Mouse (Mus musculus): Measurements from ENCODE around the gene Slc17a9. TPM values are rescaled to one million over a fixed set of nuclear protein-coding genes. Genes with fewer than 3 reads are reported as not detected.

Slc17a9 gene
- total RNA-seq (2014; fragmentation: Nextera tagmentation) (19.4 and 21.5 TPM in 2 replicates), total RNA-seq (2017) (6.5 and 9.0 TPM in 2 replicates)

GRCm38 (mm10) chr2:180724585-180725413 lies at the start of gene Slc17a9:
Slc17a9 (plus strand) TSS chr2:180725263.
- ATAC-seq (replicated peaks; ENCODE audit: poor library complexity, severe bottlenecking), result peak; percentile 86

DNA sequence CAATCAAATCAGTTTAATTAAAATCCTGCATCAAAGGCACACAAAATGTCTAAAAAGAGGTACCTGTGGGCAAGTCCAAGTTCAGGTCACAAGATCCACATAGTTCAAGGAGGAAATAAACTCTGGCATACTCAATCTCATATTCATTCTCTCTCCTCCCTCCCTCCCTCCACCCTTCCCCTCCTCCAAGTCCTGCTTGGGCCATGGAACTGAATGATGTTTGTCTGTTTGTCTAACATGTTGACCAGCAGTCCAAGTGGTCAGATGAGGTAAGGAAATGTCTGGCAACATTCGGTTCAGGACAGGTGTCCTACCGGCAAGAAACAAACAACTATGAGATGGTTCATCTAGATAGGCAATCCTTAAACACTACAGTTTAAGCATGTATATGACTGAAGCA lies 48.4 kb upstream of the Slc17a9 start:
- ATAC-seq (replicated peaks; ENCODE audit: poor library complexity, severe bottlenecking), result no peak

DNA sequence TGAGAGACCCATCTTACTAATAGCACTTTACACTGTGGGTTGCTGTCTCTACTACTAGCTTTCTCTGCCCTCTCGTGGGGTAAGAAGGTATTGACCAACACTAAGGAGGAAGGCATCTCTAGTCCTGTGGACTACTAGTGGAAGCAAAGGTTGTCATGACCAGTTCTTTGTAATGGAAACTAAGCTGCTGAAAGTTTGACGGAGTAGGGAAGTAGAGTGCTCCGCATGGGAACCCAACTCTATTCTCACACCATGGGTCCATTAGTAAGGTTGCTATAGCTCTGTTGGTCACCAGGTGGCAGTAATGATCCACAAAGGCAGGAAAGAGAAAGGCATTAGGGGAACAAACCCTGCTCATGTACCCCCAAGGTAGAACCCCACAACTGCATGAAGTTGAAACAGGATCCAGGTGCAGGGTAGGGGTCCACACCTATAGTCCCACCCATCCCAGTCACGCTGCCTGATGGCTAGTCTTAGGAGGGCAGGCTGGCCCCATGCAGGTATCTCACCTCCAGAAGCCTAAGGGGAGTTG lies 46.4 kb upstream of the Slc17a9 start:
- ATAC-seq (replicated peaks; ENCODE audit: poor library complexity, severe bottlenecking), result peak; percentile 95

GRCm38 (mm10) chr2:180681225-180681624 lies 43.8 kb upstream of the Slc17a9 start:
- no peak for ATAC-seq (replicated peaks; ENCODE audit: poor library complexity, severe bottlenecking)

GRCm38 (mm10) chr2:180683524-180683923 lies 41.5 kb upstream of the Slc17a9 start:
- no peak for ATAC-seq (replicated peaks; ENCODE audit: poor library complexity, severe bottlenecking)

- no peak for ATAC-seq (replicated peaks; ENCODE audit: poor library complexity, severe bottlenecking)
Measured at GRCm38 (mm10) chr2:180684031-180684430, 41.0 kb upstream of the Slc17a9 start.

- ATAC-seq (replicated peaks; ENCODE audit: poor library complexity, severe bottlenecking), result peak; percentile 33; the same call in 1 of the 2 replicates
Measured at GRCm38 (mm10) chr2:180689841-180690240, 35.2 kb upstream of the Slc17a9 start.

DNA sequence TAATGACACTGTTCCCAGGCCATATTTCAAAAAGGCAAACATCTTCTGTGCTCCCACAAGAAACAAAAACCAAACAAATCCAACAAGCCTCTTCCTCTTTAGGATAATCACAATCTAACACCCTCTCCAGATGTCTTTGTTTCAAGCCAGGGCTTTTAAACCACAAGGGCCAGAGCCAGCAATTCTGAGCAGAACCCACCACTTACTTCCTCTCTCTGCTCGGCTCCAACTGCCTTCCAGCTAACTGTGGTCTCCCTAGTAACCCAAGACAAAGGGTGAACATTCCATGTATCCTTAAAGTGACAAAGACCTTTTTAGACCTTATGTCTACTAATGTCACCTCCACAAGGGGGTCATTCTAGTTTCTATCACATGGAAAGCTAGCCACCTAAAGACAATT lies 32.4 kb upstream of the Slc17a9 start:
- ATAC-seq (replicated peaks; ENCODE audit: poor library complexity, severe bottlenecking), result peak; percentile 82

DNA sequence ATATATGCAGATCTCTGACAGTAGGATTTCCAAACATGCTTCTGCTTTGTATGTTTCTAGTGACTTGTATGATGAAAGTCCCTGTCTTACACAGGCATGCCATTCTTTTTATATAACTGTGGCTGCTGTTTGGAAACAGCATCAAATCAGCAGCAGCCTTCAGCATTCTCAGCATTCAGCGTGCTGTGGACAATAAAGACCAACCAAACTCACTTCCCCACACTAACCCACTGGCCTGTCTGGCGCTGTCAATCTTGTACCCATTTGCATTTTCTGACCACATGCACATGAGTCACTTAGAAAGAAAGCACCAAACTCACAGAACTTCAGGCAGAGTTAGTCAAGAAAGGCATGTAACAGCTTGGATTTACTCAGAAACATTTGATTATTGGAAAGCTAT lies 29.9 kb upstream of the Slc17a9 start:
- ATAC-seq (replicated peaks; ENCODE audit: poor library complexity, severe bottlenecking), result peak; percentile 78

DNA sequence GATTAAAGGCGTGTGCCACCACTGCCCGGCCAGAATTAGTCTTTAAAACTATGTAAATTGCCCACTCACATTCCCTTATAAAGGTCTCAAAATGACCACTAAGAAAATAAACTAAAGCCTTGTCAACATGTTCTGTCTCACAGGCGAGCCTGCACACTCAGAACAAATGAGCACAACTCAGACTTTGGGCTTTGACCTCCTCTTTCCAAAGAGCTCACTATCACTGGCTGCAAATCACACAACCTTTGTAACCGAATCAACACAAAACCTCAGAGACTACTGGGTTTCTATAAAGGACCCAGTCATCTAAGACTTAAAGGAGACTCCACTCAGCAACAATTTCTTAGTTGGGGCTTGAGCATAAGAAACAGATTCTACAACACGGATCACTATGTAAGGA lies 24.6 kb upstream of the Slc17a9 start:
- ATAC-seq (replicated peaks; ENCODE audit: poor library complexity, severe bottlenecking), result no peak

GRCm38 (mm10) chr2:180701053-180701766 lies 23.9 kb upstream of the Slc17a9 start:
- ATAC-seq (replicated peaks; ENCODE audit: poor library complexity, severe bottlenecking), result peak; percentile 24

- ATAC-seq (replicated peaks; ENCODE audit: poor library complexity, severe bottlenecking), result peak; percentile 63
Measured at GRCm38 (mm10) chr2:180701767-180702621, 23.1 kb upstream of the Slc17a9 start.

GRCm38 (mm10) chr2:180702701-180703149 lies 22.3 kb upstream of the Slc17a9 start:
- peak; percentile 36 for ATAC-seq (replicated peaks; ENCODE audit: poor library complexity, severe bottlenecking)

DNA sequence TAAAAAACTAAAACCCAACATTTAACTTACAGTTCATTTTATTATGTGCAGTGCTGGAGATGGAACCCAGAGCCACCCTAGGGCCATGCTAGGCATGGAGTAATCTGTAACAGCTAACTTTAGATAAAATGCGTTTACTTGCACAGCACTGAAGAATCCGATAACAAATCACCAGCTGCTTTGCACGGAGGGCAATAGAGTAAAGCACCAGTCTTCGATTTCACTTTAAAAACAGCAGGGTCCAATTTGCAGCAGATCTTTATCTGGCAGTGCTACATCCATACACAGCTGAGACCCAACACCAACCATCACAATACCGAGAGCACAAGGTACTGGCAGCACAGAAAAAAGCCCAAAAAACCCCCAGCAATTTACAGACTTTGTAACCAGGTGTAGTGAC lies 21.9 kb upstream of the Slc17a9 start:
- no peak for ATAC-seq (replicated peaks; ENCODE audit: poor library complexity, severe bottlenecking)

DNA sequence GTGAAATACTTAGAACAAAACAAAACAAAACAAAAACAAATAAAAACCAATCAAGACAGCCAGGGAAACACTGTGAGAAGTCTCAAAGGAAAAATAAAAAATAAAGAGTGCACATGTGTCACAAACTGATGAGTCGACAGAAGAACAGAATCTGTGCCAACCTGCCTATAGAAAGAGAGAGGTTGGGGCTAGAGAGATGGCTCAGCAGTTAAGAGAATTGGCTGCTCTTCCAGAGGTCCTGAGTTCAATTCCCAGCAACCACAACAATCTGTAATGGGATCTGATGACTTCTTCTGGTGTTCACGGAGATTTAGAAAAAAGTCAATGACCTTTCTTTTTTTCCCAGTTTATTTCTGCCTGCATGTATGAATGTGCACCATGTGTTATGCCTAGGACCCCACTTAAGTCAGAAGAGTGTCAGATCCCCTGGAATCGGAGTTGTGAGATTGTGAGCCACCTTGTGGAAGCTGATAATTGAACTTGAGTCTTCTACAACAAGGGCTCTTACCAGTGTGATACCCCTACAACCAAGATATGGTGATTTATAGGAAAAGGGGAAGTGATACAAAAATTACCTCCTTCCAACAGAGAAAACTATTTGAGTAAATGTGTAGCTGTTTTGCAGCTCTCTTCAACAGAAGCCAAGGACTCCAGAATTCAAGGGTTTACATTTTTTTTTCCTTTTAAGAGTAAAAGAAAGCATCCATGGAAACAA lies 21.3 kb upstream of the Slc17a9 start:
- 0 out of 2 replicates have a peak, but pooled peaks have one; percentile 11 for ATAC-seq (replicated peaks; ENCODE audit: poor library complexity, severe bottlenecking)

GRCm38 (mm10) chr2:180704591-180704990 lies 20.5 kb upstream of the Slc17a9 start:
- no peak for ATAC-seq (replicated peaks; ENCODE audit: poor library complexity, severe bottlenecking)

- ATAC-seq (replicated peaks; ENCODE audit: poor library complexity, severe bottlenecking), result peak; percentile 32
Measured at GRCm38 (mm10) chr2:180705066-180705465, 20.0 kb upstream of the Slc17a9 start.

GRCm38 (mm10) chr2:180705975-180706374 lies 19.1 kb upstream of the Slc17a9 start:
- ATAC-seq (replicated peaks; ENCODE audit: poor library complexity, severe bottlenecking), result no peak
